Mouse (Mus musculus) small intestine, adult 2 months (tissue): ENCODE measurements around the gene Adamts7.

ENCODE experiments used
- CTCF ChIP-seq: fragments of 200-500 bp; IDR thresholded peaks from 2 replicates; pipeline ENCODE4 v1.5.1; 2012; ENCODE audit warnings: low read depth, mild to moderate bottlenecking, control low read depth, inconsistent platforms, low read length, moderate library complexity, mixed read lengths; ENCODE audit not compliant: insufficient replicate concordance, insufficient read length; ENCODE audit errors: extremely low read depth
- POLR2A ChIP-seq: fragments of 200-500 bp; IDR thresholded peaks from 2 replicates; pipeline ENCODE4 v1.6.1; 2012; ENCODE audit warnings: low read depth, mild to moderate bottlenecking, control low read depth, inconsistent platforms, low read length, moderate library complexity

- no peak for TF ChIP-seq POLR2A
- no peak for TF ChIP-seq CTCF
These were observed 79.4 kb downstream of the Adamts7 start for GRCm38 (mm10) chr9:90242291-90242690.
